ENCODE assay signal across 8 mouse cellular contexts in the genomic region with DNA sequence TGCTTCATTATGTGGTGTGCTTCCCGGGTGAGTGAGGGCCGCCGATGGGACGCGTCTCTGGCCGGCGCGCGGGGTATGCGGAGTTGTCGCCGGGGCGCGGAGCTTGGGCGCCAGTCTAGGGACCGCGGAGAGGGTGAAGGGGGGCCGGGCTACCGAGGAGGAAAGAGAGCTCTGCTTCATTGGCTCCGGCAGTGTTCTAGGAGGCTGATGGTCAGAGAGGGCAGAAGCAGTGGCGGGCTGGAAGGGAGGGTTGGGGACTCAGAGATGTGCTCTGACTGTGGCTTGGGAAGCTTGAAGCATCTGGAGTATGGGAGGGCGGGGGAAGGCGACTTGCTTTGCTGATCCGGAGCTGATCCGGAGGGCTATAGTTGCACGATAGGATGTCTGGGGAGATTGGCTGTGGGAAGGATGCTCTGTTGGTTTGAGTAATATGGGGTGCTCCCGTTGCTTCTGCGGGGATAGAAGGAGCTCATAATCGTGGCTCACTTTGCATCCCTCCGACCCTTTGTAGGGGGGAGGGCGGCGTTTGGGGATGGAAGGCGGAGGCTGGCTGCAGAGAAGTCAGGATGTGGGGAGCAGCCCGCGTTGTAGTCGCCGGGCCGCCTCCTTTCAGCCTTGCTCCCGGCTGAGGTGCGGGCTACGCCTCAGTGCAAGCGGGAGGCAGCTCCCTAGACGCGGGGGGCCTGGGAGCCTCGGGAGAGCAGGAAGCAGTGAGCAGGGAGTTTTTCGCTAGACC. TPM values are rescaled to one million over a fixed set of nuclear protein-coding genes. Genes with fewer than 3 reads are reported as not detected.
DNase-seq lines count a peak whose midpoint lies in the region; TF ChIP-seq lines count a peak whose summit lies in the region.

No protein-coding gene starts in this region.

- H3K27ac ChIP-seq in cerebellum, adult 2 months (ENCODE audit: insufficient read depth, low read length) = peak overlapping the region; percentile 80; the same call in 1 of the 2 replicates

- no peaks in the 10 kb centered on the region for H3K27me3 ChIP-seq in cerebellum, adult 2 months (ENCODE audit: control insufficient read depth, insufficient read depth, low read length)

- no peaks in the 10 kb centered on the region for H3K4me1 ChIP-seq in cerebellum, adult 2 months (ENCODE audit: control insufficient read depth, insufficient read depth, low read length)

- WGBS in cerebellum, adult 2 months = 1% methylated on average over 46 of the region's 46 CpGs

- DNase-seq in ES-CJ7 (ENCODE audit: low read depth, low spot score) = peak; percentile 53
- peak; percentile 66 to 75 for DNase-seq in cerebellum, adult 2 months
- DNase-seq in forelimb bud, embryonic 11.5 days (ENCODE audit: low read depth, low spot score) = peak; percentile 52
- DNase-seq in heart, postnatal 25 days (ENCODE audit: low spot score) = peak; percentile 35
- peak; percentile 38 to 39 for DNase-seq in layer of hippocampus, adult 8-10 months (ENCODE audit: low spot score in 2 of 2)
- DNase-seq in lung, adult 18-20 months = peak; percentile 61 to 65
- DNase-seq in ovary, postnatal 14 days (ENCODE audit: low spot score) = peak; percentile 29
- DNase-seq in thymus, postnatal 0 days (ENCODE audit: low spot score) = no peak

- TF ChIP-seq CTCF in cerebellum, adult 2 months (IDR thresholded peaks at IDR 0.05; ENCODE audit: borderline replicate concordance, insufficient read depth, low read depth, low read length) = no peak

- H3K4me3 ChIP-seq in cerebellum, adult 2 months (replicated peaks; ENCODE audit: insufficient read depth, low read depth, low read length) = peak overlapping the region; percentile 97

- no peak; the same call in 1 of the 2 replicates for TF ChIP-seq POLR2A in cerebellum, adult 2 months (IDR thresholded peaks at IDR 0.05; ENCODE audit: borderline replicate concordance, insufficient read depth, low read length)

- intact Hi-C loops in heart, postnatal 25 days (cut with DNase I) = loop anchor here (2.0 to 10.0 kb wide), 4 partner anchors 88 to 310 kb away; no protein-coding TSS in a partner anchor

RNA-seq across cellular contexts. Expression of gene Ptprg, which starts 1.1 kb away (rescaled TPM):
- 22.0 and 24.4 TPM in 2 replicates for polyA plus RNA-seq in cerebellum, adult 2 months (2012; rRNA removed)
- total RNA-seq in heart, postnatal 25 days (2021) = 10 to 100 TPM; 58.0 to 62.3 TPM
- total RNA-seq in layer of hippocampus, adult 8-10 months (2022) = 100 to 1,000 TPM in 1 of 4 experiments, 10 to 100 TPM in 3; 88.2 to 105 (median 94.3) TPM
- polyA plus RNA-seq in thymus, postnatal 0 days (2015; fragmentation: Nextera tagmentation; extraction: Ambion mirVana) = 5.3 and 6.1 TPM in 2 replicates
